Mouse (Mus musculus) hindbrain, embryonic 14.5 days (tissue): Measurements from ENCODE around the gene Ing4. TPM values are rescaled to one million over a fixed set of nuclear protein-coding genes. Genes with fewer than 3 reads are reported as not detected.

Source experiments
- ATAC-seq: fragments of 200-750 bp; cut with Nextera tagmentation; 2 replicates; pipeline ENCODE4 v1.8.0; 2017; ENCODE audit warnings: moderate number of reproducible peaks, mild to moderate bottlenecking, moderate TSS enrichment, moderate library complexity; ENCODE audit not compliant: low FRiP score
- DNase-seq: peaks from one replicate; pipeline ENCODE4 v3.0.0-alpha.2; 2015; ENCODE audit warnings: low spot score
- H3K27ac ChIP-seq: fragments of 300-500 bp; sonication (generic); 2 replicates; pipeline ENCODE4 v1.5.1; 2014; ENCODE audit warnings: mild to moderate bottlenecking, moderate library complexity
- H3K27me3 ChIP-seq: fragments of 300-500 bp; sonication (generic); 2 replicates; pipeline ENCODE4 v1.6.1; 2014; ENCODE audit warnings: mild to moderate bottlenecking, low read length, mixed read lengths; ENCODE audit not compliant: control insufficient read depth, insufficient read depth
- H3K36me3 ChIP-seq: fragments of 300-500 bp; sonication (generic); replicated peaks from 2 replicates; pipeline ENCODE4 v1.6.1; 2014; ENCODE audit not compliant: control insufficient read depth, insufficient read depth
- H3K4me1 ChIP-seq: fragments of 300-500 bp; sonication (generic); replicated peaks from 2 replicates; pipeline ENCODE4 v1.6.1; 2014; ENCODE audit warnings: antibody characterized with exemption, low read length, mixed read lengths; ENCODE audit not compliant: control insufficient read depth, insufficient read depth
- H3K4me2 ChIP-seq: fragments of 300-500 bp; sonication (generic); replicated peaks from 2 replicates; pipeline ENCODE4 v1.6.1; 2014; ENCODE audit warnings: mild to moderate bottlenecking, moderate library complexity
- H3K4me3 ChIP-seq: fragments of 300-500 bp; sonication (generic); replicated peaks from 2 replicates; pipeline ENCODE4 v1.5.1; 2014; ENCODE audit warnings: mild to moderate bottlenecking, low read length
- H3K9ac ChIP-seq: fragments of 300-500 bp; sonication (generic); 2 replicates; pipeline ENCODE4 v1.6.1; 2014
- H3K9me3 ChIP-seq: fragments of 300-500 bp; sonication (generic); 2 replicates; pipeline ENCODE4 v1.6.1; 2016; ENCODE audit warnings: low read length; ENCODE audit not compliant: control insufficient read depth
- WGBS: fragments of 180-500 bp; shearing (Covaris S2); extraction: QIAGEN DNeasy Blood & Tissue Kit; methylation state at CpG from one replicate; pipeline ENCODE4 v1.1.7; 2014; 5-methylcytosine and 5-hydroxymethylcytosine counted together
- polyA plus RNA-seq: library from polyadenylated mRNA; unstranded; fragments of >200 nt; fragmentation: Nextera tagmentation; extraction: Ambion mirVana; gene quantifications from 2 replicates; pipeline ENCODE4 v1.2.1, GENCODE M21; 2014

Ing4 gene
- polyA plus RNA-seq, 1 experiment from 2014 or later: 112 TPM

DNA sequence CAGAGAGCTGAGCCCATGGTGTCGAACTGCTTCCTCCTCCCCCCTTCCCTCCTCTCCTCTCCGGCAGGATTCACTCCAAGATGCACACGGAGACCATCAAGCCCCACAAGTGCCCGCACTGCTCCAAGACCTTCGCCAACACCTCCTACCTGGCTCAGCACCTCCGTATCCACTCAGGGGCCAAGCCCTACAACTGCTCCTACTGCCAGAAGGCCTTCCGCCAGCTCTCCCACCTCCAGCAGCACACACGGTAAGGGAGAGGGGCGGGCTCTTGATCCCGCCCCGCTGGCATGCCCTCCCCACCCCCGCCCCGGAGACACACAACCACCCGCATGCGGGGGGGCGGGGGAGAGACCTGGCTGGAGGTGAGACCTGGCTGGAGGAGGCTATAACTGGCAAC, 8.0 kb upstream of the Ing4 start:
- ATAC-seq: peak; percentile 43; the same call in 1 of the 2 replicates
- H3K4me3 ChIP-seq: no peak overlapping the region
- no peak overlapping the region for H3K4me2 ChIP-seq
- DNase-seq: no peak
- no peaks in the 10 kb centered on the region for H3K27me3 ChIP-seq
- no peaks in the 10 kb centered on the region for H3K9me3 ChIP-seq
- WGBS: 91% methylated on average over 16 of the region's 16 CpGs
- H3K27ac ChIP-seq: no peak overlapping the region
- H3K9ac ChIP-seq: no peak overlapping the region
- H3K36me3 ChIP-seq: peaks cover 80% of the 10 kb centered on the region
- no peaks in the 10 kb centered on the region for H3K4me1 ChIP-seq

DNA sequence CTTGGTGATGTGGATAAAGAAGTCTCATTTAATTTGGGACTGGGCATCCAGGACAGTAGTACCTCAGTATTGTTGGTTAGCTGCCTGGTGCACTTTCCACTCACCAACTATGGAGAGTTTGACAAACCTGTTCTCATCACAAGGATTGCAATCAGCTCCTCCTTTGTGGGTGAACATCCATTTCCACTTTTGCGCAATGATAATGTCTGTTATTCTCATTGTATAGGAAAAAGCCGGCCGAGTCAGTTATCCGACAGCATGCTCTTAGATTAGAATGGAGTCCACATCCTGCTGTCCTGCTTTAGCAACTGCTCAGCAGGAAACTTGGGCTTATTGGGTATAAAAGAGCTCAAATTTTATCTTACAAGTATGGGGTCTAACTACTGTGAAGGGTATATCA, 894 bp upstream of the Ing4 start:
- WGBS: 92% methylated on average over 4 of the region's 4 CpGs
- no peak for DNase-seq
- Histone ChIP-seq H3K4me1 (peaks cover 10% of the 10 kb centered on the region; the same call in 1 of the 2 replicates), H3K27ac (peak overlapping the region; percentile 60; the same call in 1 of the 2 replicates), H3K9me3 (no peaks in the 10 kb centered on the region), H3K27me3 (no peaks in the 10 kb centered on the region), H3K9ac (no peak overlapping the region), H3K4me3 (no peak overlapping the region), H3K36me3 (peaks cover 47% of the 10 kb centered on the region), H3K4me2 (peak overlapping the region; percentile 85)
- ATAC-seq: no peak

DNA sequence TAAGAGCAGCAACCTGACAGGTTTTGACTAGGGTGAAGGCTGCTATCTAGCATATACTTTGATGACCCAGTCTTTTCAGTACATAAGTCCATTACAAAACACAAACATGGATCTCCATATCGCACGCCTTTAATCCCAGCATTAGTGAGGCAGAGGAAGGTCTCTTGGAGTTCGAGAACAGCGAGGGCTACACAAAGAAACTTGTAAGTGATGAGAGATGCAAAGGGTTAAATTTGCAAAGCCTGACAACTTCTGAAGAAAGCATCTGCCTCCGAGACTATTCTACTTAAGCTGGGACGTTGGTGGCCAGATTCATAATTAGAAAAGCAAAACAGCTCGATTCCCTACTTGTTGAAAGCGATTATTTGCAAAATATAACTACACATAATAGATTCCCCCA, 429 bp upstream of the Ing4 start:
- Histone ChIP-seq H3K9me3 (no peaks in the 10 kb centered on the region), H3K4me1 (peaks cover 10% of the 10 kb centered on the region; the same call in 1 of the 2 replicates), H3K4me3 (peak overlapping the region; percentile 69), H3K27ac (peak overlapping the region; percentile 60; the same call in 1 of the 2 replicates), H3K9ac (peak overlapping the region; percentile 48), H3K27me3 (no peaks in the 10 kb centered on the region), H3K36me3 (peaks cover 47% of the 10 kb centered on the region), H3K4me2 (peak overlapping the region; percentile 85)
- DNase-seq: no peak
- peak; percentile 40 for ATAC-seq
- WGBS: 6% methylated on average over 8 of the region's 8 CpGs

GRCm38 (mm10) chr6:125040221-125040620, 661 bp downstream of the Ing4 start:
- Histone ChIP-seq H3K9ac (peak overlapping the region; percentile 78), H3K4me3 (peak overlapping the region; percentile 69), H3K36me3 (peaks cover 47% of the 10 kb centered on the region), H3K4me2 (peak overlapping the region; percentile 85), H3K4me1 (peaks cover 10% of the 10 kb centered on the region; the same call in 1 of the 2 replicates), H3K27me3 (no peaks in the 10 kb centered on the region), H3K27ac (peak overlapping the region; percentile 79), H3K9me3 (no peaks in the 10 kb centered on the region)
- WGBS: 20% methylated on average over 7 of the region's 7 CpGs
- ATAC-seq: no peak
- DNase-seq: no peak

DNA sequence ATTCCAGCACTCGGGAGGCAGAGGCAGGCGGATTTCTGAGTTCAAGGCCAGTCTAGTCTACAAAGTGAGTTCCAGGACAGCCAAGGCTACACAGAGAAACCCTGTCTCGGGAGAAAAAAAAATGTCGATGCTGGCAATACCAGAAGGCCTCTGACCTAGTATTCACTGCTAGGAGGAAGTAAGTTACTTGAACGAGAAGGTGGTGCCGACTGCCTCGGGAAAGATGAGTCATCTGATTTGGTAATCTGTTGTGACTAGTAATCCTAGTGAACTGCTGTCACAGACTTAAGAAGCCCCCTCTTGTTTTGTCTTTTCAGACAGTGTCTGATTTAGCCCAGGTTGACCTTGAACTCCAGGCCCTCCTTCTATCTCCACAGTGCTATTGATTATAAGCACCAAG, 1.5 kb downstream of the Ing4 start:
- Histone ChIP-seq H3K9me3 (no peaks in the 10 kb centered on the region), H3K4me3 (0 out of 2 replicates have a peak overlapping the region, but pooled peaks have one; percentile 69), H3K36me3 (peaks cover 47% of the 10 kb centered on the region), H3K27me3 (no peaks in the 10 kb centered on the region), H3K9ac (no peak overlapping the region), H3K4me1 (peaks cover 10% of the 10 kb centered on the region; the same call in 1 of the 2 replicates), H3K27ac (no peak overlapping the region), H3K4me2 (peak overlapping the region; percentile 85; the same call in 1 of the 2 replicates)
- DNase-seq (no peak), ATAC-seq (no peak)
- WGBS: 93% methylated on average over 7 of the region's 7 CpGs

DNA sequence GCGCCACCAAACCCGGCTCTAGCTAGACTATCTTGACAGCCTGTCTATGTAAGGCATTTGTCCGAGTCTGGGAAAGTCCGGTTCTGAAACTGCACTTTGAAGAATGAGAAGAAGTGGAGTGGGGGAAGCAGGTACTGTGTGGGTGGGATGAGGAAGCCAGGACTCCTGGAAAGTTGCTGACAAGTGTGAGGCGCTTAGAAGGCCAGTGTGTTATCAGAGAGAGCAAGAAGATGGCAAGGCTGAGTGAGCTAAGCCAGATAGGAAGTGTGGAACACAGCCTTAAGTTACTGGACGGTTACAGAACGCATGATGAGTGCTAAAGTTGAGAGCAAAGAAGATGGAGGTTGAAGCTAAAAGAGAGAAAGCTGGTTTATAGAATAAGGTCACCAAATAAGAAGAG, 2.5 kb downstream of the Ing4 start:
- no peaks in the 10 kb centered on the region for H3K9me3 ChIP-seq
- DNase-seq (no peak), ATAC-seq (no peak)
- no peak overlapping the region for H3K9ac ChIP-seq
- H3K4me2 ChIP-seq: no peak overlapping the region
- H3K27ac ChIP-seq: no peak overlapping the region
- H3K27me3 ChIP-seq: no peaks in the 10 kb centered on the region
- H3K36me3 ChIP-seq: peaks cover 48% of the 10 kb centered on the region
- 94% methylated on average over 7 of the region's 7 CpGs for WGBS
- H3K4me3 ChIP-seq: no peak overlapping the region
- peaks cover 10% of the 10 kb centered on the region; the same call in 1 of the 2 replicates for H3K4me1 ChIP-seq

GRCm38 (mm10) chr6:125046691-125047090, 7.1 kb downstream of the Ing4 start:
- WGBS: 35% methylated on average over 5 of the region's 5 CpGs
- peak; percentile 84 for DNase-seq
- H3K36me3 ChIP-seq: peaks cover 81% of the 10 kb centered on the region
- H3K4me3 ChIP-seq: no peak overlapping the region
- no peak overlapping the region for H3K4me2 ChIP-seq
- no peaks in the 10 kb centered on the region for H3K9me3 ChIP-seq
- H3K4me1 ChIP-seq: no peaks in the 10 kb centered on the region
- H3K9ac ChIP-seq: no peak overlapping the region
- H3K27ac ChIP-seq: no peak overlapping the region
- H3K27me3 ChIP-seq: no peaks in the 10 kb centered on the region
- peak; percentile 40 for ATAC-seq

DNA sequence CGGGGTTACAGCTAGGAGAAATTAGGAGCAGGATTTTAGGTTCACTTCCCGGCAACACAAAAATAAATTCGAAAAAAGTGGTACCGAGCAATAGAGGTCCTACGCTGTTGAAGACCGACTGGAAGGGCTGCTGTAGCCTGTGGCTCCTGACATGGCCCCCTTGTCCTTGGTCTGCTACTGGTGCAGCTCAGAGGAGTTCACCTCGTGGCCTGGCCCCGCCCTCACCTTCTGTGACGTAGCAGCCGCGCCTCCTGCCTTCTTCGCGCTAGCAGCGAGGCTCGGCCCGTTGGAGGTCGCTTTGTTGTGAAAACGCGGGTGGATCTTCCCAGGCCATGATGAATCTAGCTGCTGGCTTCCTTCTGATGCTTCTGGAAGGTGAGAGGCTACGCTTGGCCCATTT, 10.1 kb downstream of the Ing4 start, which contains the start of gene Acrbp:
TSS of gene Acrbp (plus strand) at position 12 of the 400 bp plus-strand sequence.
- Histone ChIP-seq H3K27me3 (no peaks in the 10 kb centered on the region), H3K9me3 (no peaks in the 10 kb centered on the region), H3K36me3 (peaks cover 97% of the 10 kb centered on the region), H3K9ac (no peak within 1 kb of the TSS), H3K4me2 (no peak within 1 kb of the TSS), H3K4me1 (no peaks in the 10 kb centered on the region), H3K27ac (no peak within 1 kb of the TSS), H3K4me3 (no peak within 1 kb of the TSS)
- no peak for DNase-seq
- ATAC-seq: no peak
- 40% methylated on average over 20 of the region's 20 CpGs for WGBS

DNA sequence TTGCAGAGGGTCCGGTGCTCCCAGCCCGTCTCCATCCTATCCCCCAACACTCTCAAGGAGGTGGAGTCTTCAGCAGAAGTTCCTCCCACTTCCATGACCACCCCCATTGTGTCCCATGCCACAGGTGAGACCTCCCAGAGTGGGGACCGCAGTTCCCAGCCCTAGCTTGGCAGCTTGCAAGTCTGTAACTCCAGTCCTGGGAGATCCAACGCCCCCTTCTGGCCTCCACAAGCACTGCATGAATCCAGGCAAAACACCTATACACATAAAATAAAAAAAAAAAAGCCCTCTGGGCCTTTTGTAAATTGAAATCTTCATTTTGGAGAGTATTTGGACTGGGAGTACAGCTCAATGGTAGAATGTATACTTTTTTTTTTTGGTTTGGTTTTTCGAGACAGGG, 11.7 kb downstream of the Ing4 start:
- no peak overlapping the region for H3K4me3 ChIP-seq
- no peaks in the 10 kb centered on the region for H3K4me1 ChIP-seq
- H3K9me3 ChIP-seq: no peaks in the 10 kb centered on the region
- no peak for DNase-seq
- H3K36me3 ChIP-seq: peaks cover 87% of the 10 kb centered on the region
- H3K4me2 ChIP-seq: no peak overlapping the region
- ATAC-seq: no peak
- H3K27ac ChIP-seq: no peak overlapping the region
- no peak overlapping the region for H3K9ac ChIP-seq
- WGBS: 75% methylated on average over 5 of the region's 5 CpGs
- H3K27me3 ChIP-seq: no peaks in the 10 kb centered on the region

GRCm38 (mm10) chr6:125061493-125061892, 21.9 kb downstream of the Ing4 start:
- Histone ChIP-seq H3K36me3 (0 out of 2 replicates have a peak, but pooled peaks cover 2% of the 10 kb centered on the region), H3K9me3 (no peaks in the 10 kb centered on the region), H3K9ac (no peak overlapping the region), H3K4me3 (no peak overlapping the region), H3K27me3 (no peaks in the 10 kb centered on the region), H3K4me2 (no peak overlapping the region), H3K27ac (no peak overlapping the region), H3K4me1 (no peaks in the 10 kb centered on the region; the same call in 1 of the 2 replicates)
- no peak for DNase-seq
- ATAC-seq: no peak
- 32% methylated on average over 6 of the region's 6 CpGs for WGBS
